Mouse (Mus musculus) liver, embryonic 11.5 days (tissue): ENCODE data around the gene Aaed1. TPM values are rescaled to one million over a fixed set of nuclear protein-coding genes. Genes with fewer than 3 reads are reported as not detected.

Experiments
- ATAC-seq: fragments of 200-750 bp; cut with Nextera tagmentation; replicated peaks from 2 replicates; pipeline ENCODE4 v1.8.0; 2017; ENCODE audit warnings: moderate number of reproducible peaks, mild to moderate bottlenecking, moderate TSS enrichment, moderate library complexity; ENCODE audit not compliant: low FRiP score
- DNase-seq: peaks from one replicate; pipeline ENCODE4 v3.0.0-alpha.2; 2017; ENCODE audit warnings: low spot score
- H3K27ac ChIP-seq: fragments of 300-500 bp; sonication (generic); 2 replicates; pipeline ENCODE4 v1.5.1; 2014; ENCODE audit warnings: mild to moderate bottlenecking, low read depth, low read length, control low read depth
- H3K27me3 ChIP-seq: fragments of 300-500 bp; sonication (generic); replicated peaks from 2 replicates; pipeline ENCODE4 v1.6.1; 2014; ENCODE audit warnings: low read length, mixed read lengths; ENCODE audit not compliant: control insufficient read depth, insufficient read depth
- H3K36me3 ChIP-seq: fragments of 300-500 bp; sonication (generic); 2 replicates; pipeline ENCODE4 v1.6.1; 2014; ENCODE audit warnings: mild to moderate bottlenecking, low read length, moderate library complexity, mixed read lengths; ENCODE audit not compliant: control insufficient read depth, insufficient read depth
- H3K4me1 ChIP-seq: fragments of 300-500 bp; sonication (generic); replicated peaks from 2 replicates; pipeline ENCODE4 v1.6.1; 2014; ENCODE audit warnings: low read length, mixed read lengths; ENCODE audit not compliant: control insufficient read depth, insufficient read depth
- H3K4me2 ChIP-seq: fragments of 300-500 bp; sonication (generic); 2 replicates; pipeline ENCODE4 v1.6.1; 2014; ENCODE audit warnings: mild to moderate bottlenecking, control low read depth, moderate library complexity
- H3K4me3 ChIP-seq: fragments of 300-500 bp; sonication (generic); 2 replicates; pipeline ENCODE4 v1.5.1; 2014; ENCODE audit warnings: low read depth, low read length, control low read depth
- H3K9ac ChIP-seq: fragments of 300-500 bp; sonication (generic); 2 replicates; pipeline ENCODE4 v1.6.1; 2014; ENCODE audit warnings: low read depth, low read length, control low read depth
- H3K9me3 ChIP-seq: fragments of 300-500 bp; sonication (generic); 2 replicates; pipeline ENCODE4 v1.6.1; 2016; ENCODE audit warnings: low read length, inconsistent platforms, mixed read lengths; ENCODE audit not compliant: control insufficient read depth
- WGBS: fragments of 180-500 bp; shearing (Covaris S2); extraction: QIAGEN DNeasy Blood & Tissue Kit; methylation state at CpG from one replicate; pipeline ENCODE4 v1.1.7; 2014; 5-methylcytosine and 5-hydroxymethylcytosine counted together
- polyA plus RNA-seq: library from polyadenylated mRNA; unstranded; fragments of >200 nt; fragmentation: Nextera tagmentation; extraction: Ambion mirVana; gene quantifications from 2 replicates; pipeline ENCODE4 v1.2.1, GENCODE M21; 2014

The Aaed1 gene
- polyA plus RNA-seq, 1 experiment from 2014 or later: 43.0 TPM

DNA sequence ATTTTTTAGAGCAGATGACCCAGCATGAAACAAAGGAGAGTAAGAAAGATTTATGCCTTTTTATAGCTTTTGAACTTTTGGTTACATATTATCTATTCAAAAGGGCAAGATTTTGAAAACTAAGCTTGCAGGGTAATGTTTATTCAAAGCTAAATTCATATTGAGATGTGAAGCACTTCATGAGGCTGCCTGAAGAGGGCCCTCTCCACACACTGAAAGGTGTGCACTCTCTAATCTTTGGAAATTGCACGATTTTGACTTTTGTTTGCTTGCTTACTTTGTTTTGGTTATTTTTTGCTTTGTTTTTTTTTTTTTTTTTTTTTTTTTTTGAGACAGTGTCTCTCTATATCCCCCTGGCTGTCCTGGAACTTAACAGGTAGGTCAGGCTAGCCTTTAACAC is 62.1 kb downstream of the Aaed1 start:
- H3K27ac ChIP-seq: no peak overlapping the region
- no peak for ATAC-seq
- WGBS: 12% methylated on average over 1 of the region's 1 CpGs
- H3K4me2 ChIP-seq: no peak overlapping the region
- H3K27me3 ChIP-seq: no peaks in the 10 kb centered on the region
- no peaks in the 10 kb centered on the region for H3K9me3 ChIP-seq
- no peak for DNase-seq
- H3K9ac ChIP-seq: no peak overlapping the region
- no peaks in the 10 kb centered on the region for H3K36me3 ChIP-seq
- H3K4me1 ChIP-seq: peaks cover 21% of the 10 kb centered on the region
- H3K4me3 ChIP-seq: no peak overlapping the region

DNA sequence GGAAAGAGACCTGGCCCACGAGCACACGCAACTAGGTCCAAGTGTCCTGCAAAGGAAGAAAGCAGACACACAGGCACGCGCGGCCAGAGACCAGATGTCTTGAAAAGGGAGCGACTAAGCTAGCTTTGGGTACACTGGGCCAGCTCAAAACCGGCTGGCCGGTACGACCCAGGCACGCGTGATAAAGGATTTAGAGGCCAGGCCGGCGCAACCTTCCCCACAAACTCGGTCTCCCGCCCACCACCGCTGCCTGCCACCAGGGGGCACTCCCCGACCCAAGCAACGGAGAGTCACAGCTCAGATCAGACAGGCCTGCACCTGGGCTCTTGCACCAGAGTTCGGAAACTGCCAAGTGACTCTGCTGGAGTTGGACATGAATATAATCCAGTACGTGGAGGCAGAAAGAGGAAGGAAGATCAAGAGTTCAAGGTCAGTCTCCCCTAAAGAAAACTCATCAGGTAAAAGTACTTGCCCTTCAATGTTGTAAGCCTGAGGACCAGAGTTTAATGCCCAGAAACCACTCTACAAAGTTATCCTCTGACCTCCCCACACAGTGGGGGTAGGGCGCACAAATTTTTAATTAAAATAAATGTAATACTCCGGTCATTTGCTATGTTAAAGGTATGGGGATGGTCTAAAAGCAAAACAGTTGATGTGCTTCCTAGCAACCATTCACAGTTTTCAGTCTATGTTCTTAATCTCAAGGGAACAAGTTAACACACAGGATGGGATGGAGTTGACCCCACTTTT is 63.6 kb downstream of the Aaed1 start:
- Histone ChIP-seq H3K4me3 (peak overlapping the region; percentile 74), H3K27me3 (no peaks in the 10 kb centered on the region), H3K4me1 (peaks cover 21% of the 10 kb centered on the region), H3K36me3 (no peaks in the 10 kb centered on the region), H3K9ac (peak overlapping the region; percentile 92), H3K4me2 (peak overlapping the region; percentile 99), H3K9me3 (no peaks in the 10 kb centered on the region), H3K27ac (peak overlapping the region; percentile 91)
- ATAC-seq (peak; percentile 85), DNase-seq (peak; percentile 88)
- WGBS: 6% methylated on average over 22 of the region's 22 CpGs

DNA sequence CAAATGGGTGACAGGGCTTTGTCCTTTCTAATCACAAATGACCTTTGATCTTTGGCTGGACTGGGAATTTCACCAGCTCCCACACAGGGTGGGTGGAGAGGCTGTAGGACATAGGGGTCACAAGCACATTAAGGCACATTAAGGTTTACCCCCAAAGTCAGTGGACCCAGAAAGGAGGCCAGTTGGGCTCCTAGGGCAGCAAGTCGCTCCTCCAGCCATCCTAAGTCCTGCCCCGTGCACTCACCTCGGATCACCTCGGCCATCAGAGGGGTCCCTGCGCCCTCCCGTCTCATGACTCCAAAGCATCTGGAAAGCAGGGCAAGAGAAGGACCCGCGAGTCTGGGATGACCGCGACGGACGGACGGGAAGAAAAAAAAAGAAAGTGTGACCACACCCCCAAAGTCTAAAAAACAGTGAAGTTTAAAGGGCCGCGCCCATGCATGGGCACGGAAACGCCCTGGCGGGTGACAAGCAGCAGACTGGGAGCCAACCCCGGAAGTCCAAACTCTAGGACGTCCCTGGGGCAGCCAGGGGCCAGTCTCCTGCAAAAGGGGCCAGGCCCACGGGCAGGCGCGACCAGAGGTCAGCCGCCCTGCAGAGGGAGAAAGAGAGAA is 64.2 kb downstream of the Aaed1 start:
- under 1% methylated on average over 24 of the region's 24 CpGs for WGBS
- H3K36me3 ChIP-seq: no peaks in the 10 kb centered on the region
- ATAC-seq: peak; percentile 94

DNA sequence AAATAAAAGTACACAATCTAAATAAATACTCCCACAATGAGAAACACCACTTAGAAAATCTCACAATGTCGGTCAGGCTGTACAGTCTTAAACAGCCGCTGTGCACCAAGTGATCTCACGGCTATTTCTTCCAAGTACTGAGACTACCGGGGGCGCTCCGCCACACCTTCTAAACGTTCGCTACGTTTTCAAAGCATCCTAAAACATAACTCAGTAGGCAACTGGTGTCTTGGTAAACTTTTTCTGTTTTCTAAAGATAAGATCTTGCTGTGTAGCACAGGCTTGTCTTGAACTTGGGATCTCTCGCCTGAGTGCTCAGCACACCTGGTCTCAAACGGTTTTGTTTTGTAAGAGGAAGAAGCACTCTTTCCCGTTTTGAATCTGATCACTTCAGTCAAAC is 66.4 kb downstream of the Aaed1 start:
- H3K9ac ChIP-seq: no peak overlapping the region
- peaks cover 7% of the 10 kb centered on the region; the same call in 1 of the 2 replicates for H3K4me1 ChIP-seq
- H3K4me2 ChIP-seq: no peak overlapping the region
- no peaks in the 10 kb centered on the region; the same call in 1 of the 2 replicates for H3K36me3 ChIP-seq
- no peak overlapping the region for H3K27ac ChIP-seq
- WGBS: 87% methylated on average over 12 of the region's 12 CpGs
- no peaks in the 10 kb centered on the region for H3K9me3 ChIP-seq
- DNase-seq: no peak
- ATAC-seq: no peak
- H3K27me3 ChIP-seq: no peaks in the 10 kb centered on the region
- H3K4me3 ChIP-seq: no peak overlapping the region

More for the DNA sequence above, 64.2 kb downstream of the Aaed1 start:
- peak; percentile 72 for DNase-seq
- H3K9ac ChIP-seq: peak overlapping the region; percentile 92
- H3K4me1 ChIP-seq: peaks cover 21% of the 10 kb centered on the region
- peak overlapping the region; percentile 91 for H3K27ac ChIP-seq
- peak overlapping the region; percentile 99 for H3K4me2 ChIP-seq
- no peaks in the 10 kb centered on the region for H3K27me3 ChIP-seq
- peak overlapping the region; percentile 74 for H3K4me3 ChIP-seq
- H3K9me3 ChIP-seq: no peaks in the 10 kb centered on the region

DNA sequence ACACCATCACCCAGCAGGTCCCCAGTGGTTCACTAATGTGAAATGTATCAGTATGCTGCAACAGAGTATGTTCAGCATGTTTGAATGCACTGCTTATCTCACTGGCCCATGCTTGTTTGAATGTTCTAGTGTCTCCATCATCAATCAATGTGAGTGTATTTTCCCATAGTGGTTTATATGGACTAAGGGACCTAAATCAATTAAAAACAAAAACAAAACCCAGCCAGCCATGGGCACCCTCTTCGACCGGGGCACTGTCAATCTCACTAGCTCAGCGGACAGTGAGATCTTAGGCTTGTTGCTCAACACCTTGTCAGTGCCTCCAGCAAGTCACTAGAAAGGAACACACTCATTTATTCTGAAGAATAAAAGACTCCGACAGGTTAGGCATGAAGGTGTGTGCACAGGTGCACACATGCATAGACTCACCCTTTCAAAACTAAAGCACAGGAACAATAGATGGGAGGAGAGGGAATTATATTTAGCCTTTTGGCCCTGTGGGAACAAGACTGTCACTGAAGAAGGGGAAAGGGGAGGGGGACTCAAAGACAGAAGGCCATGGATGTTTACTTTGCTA is 67.7 kb downstream of the Aaed1 start:
- Histone ChIP-seq H3K36me3 (no peaks in the 10 kb centered on the region; the same call in 1 of the 2 replicates), H3K27me3 (no peaks in the 10 kb centered on the region), H3K4me2 (no peak overlapping the region), H3K27ac (no peak overlapping the region), H3K4me3 (no peak overlapping the region), H3K9ac (no peak overlapping the region), H3K4me1 (peaks cover 14% of the 10 kb centered on the region; the same call in 1 of the 2 replicates), H3K9me3 (no peaks in the 10 kb centered on the region)
- ATAC-seq: no peak
- DNase-seq: no peak
- 85% methylated on average over 4 of the region's 4 CpGs for WGBS

DNA sequence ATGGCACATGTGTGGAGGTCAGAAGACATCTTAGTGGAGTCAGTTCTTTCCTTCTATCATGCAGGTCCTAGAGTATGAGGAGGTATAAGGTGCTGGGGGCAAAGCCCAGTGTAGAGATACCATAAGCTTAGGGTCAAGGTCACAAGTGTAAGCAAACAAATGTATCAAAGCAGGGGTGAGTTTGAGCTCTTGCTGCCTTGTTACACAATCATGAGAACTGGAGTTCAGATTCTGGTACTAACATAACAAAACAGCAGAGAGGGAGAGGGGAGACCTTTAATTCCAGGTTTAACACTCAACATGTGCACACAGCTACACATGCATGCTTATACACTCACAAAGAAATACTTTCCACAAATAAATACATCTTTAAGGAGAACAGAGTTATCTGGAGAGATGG is 69.8 kb downstream of the Aaed1 start:
- no peak overlapping the region for H3K27ac ChIP-seq
- no peaks in the 10 kb centered on the region; the same call in 1 of the 2 replicates for H3K36me3 ChIP-seq
- no peak overlapping the region for H3K9ac ChIP-seq
- no peak for ATAC-seq
- H3K27me3 ChIP-seq: no peaks in the 10 kb centered on the region
- H3K4me1 ChIP-seq: peaks cover 7% of the 10 kb centered on the region; the same call in 1 of the 2 replicates
- H3K4me2 ChIP-seq: no peak overlapping the region
- H3K4me3 ChIP-seq: no peak overlapping the region
- H3K9me3 ChIP-seq: no peaks in the 10 kb centered on the region
- no peak for DNase-seq

DNA sequence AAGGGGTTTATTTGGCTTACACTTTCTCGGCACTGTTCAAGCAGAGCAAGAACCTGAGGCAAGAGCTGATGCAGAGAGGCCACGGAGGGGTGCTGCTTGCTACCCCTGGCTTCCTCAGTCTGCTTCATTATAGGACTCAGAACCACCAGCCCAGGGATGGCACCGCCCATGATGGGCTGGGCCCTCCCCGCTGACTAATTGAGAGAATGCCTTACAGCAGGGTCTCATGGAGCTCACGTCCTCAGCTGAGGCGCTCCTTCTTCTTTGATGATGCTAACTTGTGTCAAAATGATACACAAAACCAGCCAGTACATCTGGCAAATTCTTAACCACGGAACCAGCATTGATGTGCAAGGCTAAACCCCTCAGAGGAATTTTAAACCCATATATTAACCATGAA is 71.9 kb downstream of the Aaed1 start:
- no peaks in the 10 kb centered on the region; the same call in 1 of the 2 replicates for H3K36me3 ChIP-seq
- no peaks in the 10 kb centered on the region for H3K9me3 ChIP-seq
- peaks cover 20% of the 10 kb centered on the region for H3K4me1 ChIP-seq
- no peak overlapping the region for H3K27ac ChIP-seq
- H3K27me3 ChIP-seq: no peaks in the 10 kb centered on the region
- H3K4me3 ChIP-seq: no peak overlapping the region
- no peak overlapping the region for H3K9ac ChIP-seq
- DNase-seq (no peak), ATAC-seq (no peak)
- H3K4me2 ChIP-seq: no peak overlapping the region
- 79% methylated on average over 7 of the region's 7 CpGs for WGBS

DNA sequence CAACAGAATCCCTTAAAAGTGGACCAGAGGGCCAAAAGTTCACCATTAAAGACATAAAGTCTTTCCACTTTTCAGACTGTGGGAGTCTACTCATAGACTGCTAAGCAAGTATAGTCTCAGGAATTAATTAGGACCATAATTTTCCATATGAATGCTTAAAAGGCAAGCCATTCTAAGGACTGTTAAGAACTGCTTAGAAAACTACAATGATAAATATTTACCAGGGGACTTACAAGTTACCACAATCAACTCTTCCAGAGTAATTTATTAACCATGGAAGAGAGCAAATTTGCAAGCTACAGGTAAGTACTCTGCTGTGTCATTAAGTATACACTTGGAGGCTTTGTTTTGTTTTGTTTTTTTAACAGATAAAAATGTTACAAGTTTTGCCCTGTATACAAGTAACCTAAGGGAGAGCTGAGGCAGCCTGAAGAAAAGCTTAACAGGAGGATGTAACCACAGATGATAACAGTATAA is 74.8 kb downstream of the Aaed1 start:
- DNase-seq (no peak), ATAC-seq (no peak)
- H3K9ac ChIP-seq: no peak overlapping the region
- H3K4me2 ChIP-seq: no peak overlapping the region
- H3K27ac ChIP-seq: no peak overlapping the region
- H3K9me3 ChIP-seq: no peaks in the 10 kb centered on the region
- H3K4me3 ChIP-seq: no peak overlapping the region
- peaks cover 3% of the 10 kb centered on the region; the same call in 1 of the 2 replicates for H3K36me3 ChIP-seq
- H3K4me1 ChIP-seq: peaks cover 24% of the 10 kb centered on the region
- H3K27me3 ChIP-seq: no peaks in the 10 kb centered on the region
